Mouse (Mus musculus): ENCODE results near the gene Abhd8. TPM values are rescaled to one million over a fixed set of nuclear protein-coding genes. Genes with fewer than 3 reads are reported as not detected.

Abhd8 gene
- 101 and 104 TPM in 2 replicates for polyA plus RNA-seq (2014; fragmentation: Nextera tagmentation; extraction: Ambion mirVana)

GRCm38 (mm10) chr8:71463188-71464033 lies at the start of gene Abhd8:
Abhd8 (minus strand) TSS chr8:71463655.
- H3K27ac ChIP-seq (ENCODE audit: low read depth, low read length), result peak within 1 kb of the TSS; percentile 75
- no peaks in the 10 kb centered on the region for H3K9me3 ChIP-seq (ENCODE audit: control insufficient read depth, low read length)
- peak within 1 kb of the TSS; percentile 96 for H3K4me3 ChIP-seq (ENCODE audit: low read depth, low read length)
- H3K9ac ChIP-seq (replicated peaks; ENCODE audit: low read depth, low read length), result peak within 1 kb of the TSS; percentile 82
- no peaks in the 10 kb centered on the region for H3K27me3 ChIP-seq (ENCODE audit: control insufficient read depth, insufficient read depth, low read length)
- H3K4me1 ChIP-seq (ENCODE audit: control insufficient read depth, insufficient read depth, low read length), result peaks cover 34% of the 10 kb centered on the region
- peak; percentile 85 for ATAC-seq (ENCODE audit: low read depth)
- peaks cover 15% of the 10 kb centered on the region; the same call in 1 of the 2 replicates for H3K36me3 ChIP-seq (ENCODE audit: control insufficient read depth, insufficient read depth, low read length)
- under 1% methylated on average over 55 of the region's 55 CpGs for WGBS
- H3K4me2 ChIP-seq (ENCODE audit: low read depth, low read length), result peak within 1 kb of the TSS; percentile 71

GRCm38 (mm10) chr8:71511644-71512043 lies 48.2 kb upstream of the Abhd8 start, which contains the start of gene Plvap:
Plvap (minus strand) TSS chr8:71511752.
- Histone ChIP-seq H3K4me2 (ENCODE audit: low read depth, low read length) (no peak within 1 kb of the TSS), H3K36me3 (ENCODE audit: control insufficient read depth, insufficient read depth, low read length) (no peaks in the 10 kb centered on the region), H3K9ac (replicated peaks; ENCODE audit: low read depth, low read length) (no peak within 1 kb of the TSS), H3K27me3 (ENCODE audit: control insufficient read depth, insufficient read depth, low read length) (peaks cover 21% of the 10 kb centered on the region), H3K4me1 (ENCODE audit: control insufficient read depth, insufficient read depth, low read length) (no peaks in the 10 kb centered on the region), H3K9me3 (ENCODE audit: control insufficient read depth, low read length) (no peaks in the 10 kb centered on the region), H3K27ac (ENCODE audit: low read depth, low read length) (no peak within 1 kb of the TSS), H3K4me3 (ENCODE audit: low read depth, low read length) (no peak within 1 kb of the TSS)
- no peak for ATAC-seq (ENCODE audit: low read depth)
- 62% methylated on average over 14 of the region's 14 CpGs for WGBS

- Histone ChIP-seq H3K9me3 (ENCODE audit: control insufficient read depth, low read length) (no peaks in the 10 kb centered on the region), H3K4me3 (ENCODE audit: low read depth, low read length) (no peak overlapping the region), H3K27ac (ENCODE audit: low read depth, low read length) (no peak overlapping the region), H3K27me3 (ENCODE audit: control insufficient read depth, insufficient read depth, low read length) (peaks cover 32% of the 10 kb centered on the region), H3K9ac (replicated peaks; ENCODE audit: low read depth, low read length) (no peak overlapping the region), H3K4me2 (ENCODE audit: low read depth, low read length) (no peak overlapping the region), H3K4me1 (ENCODE audit: control insufficient read depth, insufficient read depth, low read length) (no peaks in the 10 kb centered on the region), H3K36me3 (ENCODE audit: control insufficient read depth, insufficient read depth, low read length) (no peaks in the 10 kb centered on the region)
- no peak for ATAC-seq (ENCODE audit: low read depth)
- WGBS, result 76% methylated on average over 2 of the region's 2 CpGs
Measured at GRCm38 (mm10) chr8:71509316-71509715, 45.9 kb upstream of the Abhd8 start.

GRCm38 (mm10) chr8:71507589-71508104 lies 44.2 kb upstream of the Abhd8 start:
- Histone ChIP-seq H3K4me2 (ENCODE audit: low read depth, low read length) (peak overlapping the region; percentile 47), H3K9ac (replicated peaks; ENCODE audit: low read depth, low read length) (0 out of 2 replicates have a peak overlapping the region, but pooled peaks have one; percentile 37), H3K27ac (ENCODE audit: low read depth, low read length) (no peak overlapping the region), H3K4me1 (ENCODE audit: control insufficient read depth, insufficient read depth, low read length) (no peaks in the 10 kb centered on the region), H3K9me3 (ENCODE audit: control insufficient read depth, low read length) (no peaks in the 10 kb centered on the region), H3K27me3 (ENCODE audit: control insufficient read depth, insufficient read depth, low read length) (peaks cover 32% of the 10 kb centered on the region), H3K36me3 (ENCODE audit: control insufficient read depth, insufficient read depth, low read length) (no peaks in the 10 kb centered on the region), H3K4me3 (ENCODE audit: low read depth, low read length) (peak overlapping the region; percentile 35)
- peak; percentile 86 for ATAC-seq (ENCODE audit: low read depth)
- 0% methylated on average over 61 of the region's 61 CpGs for WGBS

DNA sequence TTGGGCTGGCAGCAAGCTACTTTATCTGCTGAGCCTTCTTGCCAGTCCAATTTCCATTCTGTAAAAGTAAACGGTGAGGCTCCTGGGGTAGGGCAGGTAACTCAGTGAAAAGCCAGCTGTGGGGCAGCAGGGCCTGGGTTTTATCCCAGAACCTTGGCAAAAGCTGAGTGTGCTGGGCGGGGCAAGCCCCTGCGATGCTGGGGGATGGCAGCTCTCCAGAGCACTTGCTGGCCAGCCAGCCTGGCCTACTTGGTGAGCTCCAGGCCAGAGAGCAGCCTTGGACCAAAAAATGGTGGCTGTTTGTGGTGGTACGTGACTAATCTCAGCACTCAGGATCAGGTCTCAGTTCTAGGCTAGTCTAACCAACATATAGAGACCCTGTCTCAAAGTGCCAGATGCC lies 42.5 kb upstream of the Abhd8 start:
- ATAC-seq (ENCODE audit: low read depth), result no peak
- Histone ChIP-seq H3K27me3 (ENCODE audit: control insufficient read depth, insufficient read depth, low read length) (peaks cover 32% of the 10 kb centered on the region), H3K9ac (replicated peaks; ENCODE audit: low read depth, low read length) (no peak overlapping the region), H3K4me2 (ENCODE audit: low read depth, low read length) (no peak overlapping the region), H3K4me1 (ENCODE audit: control insufficient read depth, insufficient read depth, low read length) (no peaks in the 10 kb centered on the region), H3K36me3 (ENCODE audit: control insufficient read depth, insufficient read depth, low read length) (no peaks in the 10 kb centered on the region), H3K27ac (ENCODE audit: low read depth, low read length) (no peak overlapping the region), H3K9me3 (ENCODE audit: control insufficient read depth, low read length) (no peaks in the 10 kb centered on the region), H3K4me3 (ENCODE audit: low read depth, low read length) (no peak overlapping the region)
- WGBS, result 82% methylated on average over 4 of the region's 4 CpGs

DNA sequence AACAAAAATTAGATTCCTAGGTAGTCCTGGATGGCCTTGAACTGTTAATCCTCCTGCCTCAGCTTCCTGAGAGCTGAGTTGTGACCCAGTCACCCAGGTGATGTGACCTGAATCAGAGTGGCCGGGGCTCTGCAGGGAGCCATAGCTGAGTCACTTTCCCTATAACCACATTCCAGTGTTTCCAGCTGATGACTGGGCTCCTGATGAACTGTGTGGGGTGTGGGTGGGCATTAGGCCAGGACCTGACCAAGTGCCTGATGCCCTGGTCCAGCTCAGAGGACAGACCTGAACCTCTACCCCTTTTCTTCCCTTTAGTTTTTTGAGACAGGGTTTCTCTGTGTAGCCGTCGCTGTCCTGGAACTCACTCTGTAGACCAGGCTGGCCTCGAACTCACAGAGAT lies 41.9 kb upstream of the Abhd8 start:
- Histone ChIP-seq H3K4me1 (ENCODE audit: control insufficient read depth, insufficient read depth, low read length) (no peaks in the 10 kb centered on the region), H3K9me3 (ENCODE audit: control insufficient read depth, low read length) (no peaks in the 10 kb centered on the region), H3K4me2 (ENCODE audit: low read depth, low read length) (no peak overlapping the region), H3K9ac (replicated peaks; ENCODE audit: low read depth, low read length) (no peak overlapping the region), H3K4me3 (ENCODE audit: low read depth, low read length) (no peak overlapping the region), H3K27me3 (ENCODE audit: control insufficient read depth, insufficient read depth, low read length) (peaks cover 32% of the 10 kb centered on the region), H3K27ac (ENCODE audit: low read depth, low read length) (no peak overlapping the region), H3K36me3 (ENCODE audit: control insufficient read depth, insufficient read depth, low read length) (no peaks in the 10 kb centered on the region)
- ATAC-seq (ENCODE audit: low read depth), result no peak
- 93% methylated on average over 4 of the region's 4 CpGs for WGBS

DNA sequence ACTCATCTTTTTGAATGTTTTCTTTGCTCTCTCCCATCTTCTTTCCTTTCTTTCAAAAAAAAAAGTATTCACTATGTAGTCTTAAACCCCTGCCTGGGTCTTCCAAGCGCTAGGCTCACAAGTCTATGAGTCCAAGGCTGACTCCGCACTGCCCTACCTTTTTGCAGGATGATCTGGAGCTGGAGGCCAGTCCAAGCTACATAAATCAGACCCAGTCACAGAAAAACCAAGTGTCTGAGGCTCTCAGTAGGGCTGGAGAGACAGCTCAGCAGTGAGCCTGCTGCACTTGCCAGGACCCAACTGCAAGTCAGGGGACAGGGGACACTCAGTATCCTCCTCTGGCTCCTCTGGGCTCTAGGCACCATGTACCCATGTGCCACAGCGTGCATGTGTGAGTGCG lies 40.9 kb upstream of the Abhd8 start:
- Histone ChIP-seq H3K4me3 (ENCODE audit: low read depth, low read length) (no peak overlapping the region), H3K4me2 (ENCODE audit: low read depth, low read length) (no peak overlapping the region), H3K9ac (replicated peaks; ENCODE audit: low read depth, low read length) (no peak overlapping the region)

GRCm38 (mm10) chr8:71498816-71499690 lies 35.6 kb upstream of the Abhd8 start:
- Histone ChIP-seq H3K9ac (replicated peaks; ENCODE audit: low read depth, low read length) (no peak overlapping the region), H3K4me3 (ENCODE audit: low read depth, low read length) (no peak overlapping the region), H3K4me1 (ENCODE audit: control insufficient read depth, insufficient read depth, low read length) (no peaks in the 10 kb centered on the region), H3K27me3 (ENCODE audit: control insufficient read depth, insufficient read depth, low read length) (no peaks in the 10 kb centered on the region), H3K9me3 (ENCODE audit: control insufficient read depth, low read length) (no peaks in the 10 kb centered on the region), H3K4me2 (ENCODE audit: low read depth, low read length) (no peak overlapping the region), H3K27ac (ENCODE audit: low read depth, low read length) (no peak overlapping the region), H3K36me3 (ENCODE audit: control insufficient read depth, insufficient read depth, low read length) (no peaks in the 10 kb centered on the region)
- 45% methylated on average over 15 of the region's 16 CpGs for WGBS
- ATAC-seq (ENCODE audit: low read depth), result no peak

More for the DNA sequence above, 40.9 kb upstream of the Abhd8 start:
- peaks cover 32% of the 10 kb centered on the region for H3K27me3 ChIP-seq (ENCODE audit: control insufficient read depth, insufficient read depth, low read length)
- no peaks in the 10 kb centered on the region for H3K4me1 ChIP-seq (ENCODE audit: control insufficient read depth, insufficient read depth, low read length)
- no peaks in the 10 kb centered on the region for H3K36me3 ChIP-seq (ENCODE audit: control insufficient read depth, insufficient read depth, low read length)
- no peaks in the 10 kb centered on the region for H3K9me3 ChIP-seq (ENCODE audit: control insufficient read depth, low read length)
- no peak overlapping the region for H3K27ac ChIP-seq (ENCODE audit: low read depth, low read length)
- WGBS, result 85% methylated on average over 4 of the region's 4 CpGs
- no peak for ATAC-seq (ENCODE audit: low read depth)

Data from neural tube, embryonic 14.5 days (tissue).